10 mouse cellular contexts compared by ENCODE assay signal in the genomic region with DNA sequence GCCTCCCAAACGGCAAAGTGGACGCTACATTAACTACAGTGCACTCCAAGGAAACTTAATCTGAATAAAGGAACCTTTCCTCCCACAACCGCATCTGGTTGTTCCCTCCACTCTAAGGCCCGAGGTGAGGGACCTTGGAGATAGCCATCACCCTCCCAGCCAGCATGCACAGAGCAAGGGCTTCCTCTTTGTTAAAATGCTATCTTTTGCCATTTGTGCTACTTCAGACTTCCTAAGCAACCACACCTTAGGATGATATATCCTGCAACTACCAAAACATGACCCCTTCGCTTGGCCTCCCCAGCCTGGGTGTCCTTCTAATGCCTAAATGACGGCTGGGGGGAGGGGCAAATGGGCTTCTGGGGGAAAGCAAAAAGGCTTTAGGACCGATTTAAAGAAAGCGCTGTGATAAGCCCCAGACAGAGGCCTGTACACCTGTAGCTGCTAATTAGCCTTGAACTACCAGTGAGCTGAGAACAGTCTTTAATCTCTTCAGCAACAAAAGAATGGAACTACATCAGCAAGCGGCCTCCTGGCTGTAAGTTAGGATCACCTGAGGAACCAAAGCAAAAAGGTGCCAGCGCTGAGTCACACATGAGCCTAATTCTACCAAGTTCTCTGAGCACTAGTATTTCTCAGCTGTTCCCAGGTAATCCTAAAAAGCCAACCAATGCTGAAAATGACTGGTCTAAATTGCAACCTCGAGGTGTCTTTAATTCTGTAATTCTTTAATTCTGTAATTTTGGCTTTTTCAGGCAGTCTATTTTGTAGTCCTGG. TPM values are rescaled to one million over a fixed set of nuclear protein-coding genes. Genes with fewer than 3 reads are reported as not detected.
DNase-seq lines count a peak whose midpoint lies in the region; ATAC-seq lines count a peak whose summit lies in the region.
"Had no signal": no experiment of that assay in that cellular context is flagged by ENCODE, and none has a peak within 500 bp of the region (broad histone marks: within the 10 kb centered on the region; RNA-seq: fewer than 3 reads in every experiment).

No protein-coding gene starts in this region.

- H3K27ac ChIP-seq in kidney, embryonic 16.5 days (ENCODE audit: low read length) = peak overlapping the region; percentile 0
- H3K27ac ChIP-seq in intestine, embryonic 15.5 days = no peak overlapping the region
- H3K27ac ChIP-seq: forebrain, embryonic 15.5 days had no signal

- 44% methylated on average over 11 of the region's 11 CpGs for WGBS in kidney, embryonic 16.5 days
- WGBS in intestine, embryonic 15.5 days = 57% methylated on average over 11 of the region's 11 CpGs

- no peak overlapping the region for H3K9ac ChIP-seq in kidney, embryonic 16.5 days (replicated peaks; ENCODE audit: low read length)
- no peak overlapping the region for H3K9ac ChIP-seq in intestine, embryonic 15.5 days
- H3K9ac ChIP-seq: forebrain, embryonic 15.5 days had no signal

- peak overlapping the region; percentile 0; the same call in 1 of the 2 replicates for H3K4me2 ChIP-seq in kidney, embryonic 16.5 days (replicated peaks; ENCODE audit: low read depth, low read length)
- H3K4me2 ChIP-seq in intestine, embryonic 15.5 days (replicated peaks) = 0 out of 2 replicates have a peak overlapping the region, but pooled peaks have one; percentile 22
- H3K4me2 ChIP-seq: forebrain, embryonic 15.5 days had no signal

- H3K9me3 ChIP-seq in erythroblast, embryonic 14.5 days (ENCODE audit: control insufficient read depth, low read length) = peaks cover 20% of the 10 kb centered on the region
- H3K9me3 ChIP-seq in kidney, embryonic 16.5 days (ENCODE audit: low read length) = no peaks in the 10 kb centered on the region
- H3K9me3 ChIP-seq in intestine, embryonic 15.5 days = no peaks in the 10 kb centered on the region
- H3K9me3 ChIP-seq: forebrain, embryonic 15.5 days had no signal

- H3K4me1 ChIP-seq in erythroblast, embryonic 14.5 days (ENCODE audit: control insufficient read depth) = peaks cover 75% of the 10 kb centered on the region
- H3K4me1 ChIP-seq in kidney, embryonic 16.5 days (ENCODE audit: insufficient read depth, low read length) = peaks cover 62% of the 10 kb centered on the region
- peaks cover 44% of the 10 kb centered on the region for H3K4me1 ChIP-seq in intestine, embryonic 15.5 days (replicated peaks)

- peaks cover 6% of the 10 kb centered on the region; the same call in 1 of the 2 replicates for H3K27me3 ChIP-seq in erythroblast, embryonic 14.5 days (ENCODE audit: control insufficient read depth)
- no peaks in the 10 kb centered on the region for H3K27me3 ChIP-seq in kidney, embryonic 16.5 days (ENCODE audit: insufficient read depth, low read length)
- no peaks in the 10 kb centered on the region for H3K27me3 ChIP-seq in intestine, embryonic 15.5 days (replicated peaks)

- no peak for ATAC-seq in erythroblast, adult 5-6 weeks (replicated peaks; ENCODE audit: low FRiP score, poor library complexity, severe bottlenecking)
- no peak for ATAC-seq in kidney, embryonic 16.5 days (ENCODE audit: low FRiP score, low TSS enrichment)
- no peak for ATAC-seq in intestine, embryonic 15.5 days
- ATAC-seq: forebrain, embryonic 15.5 days had no signal

- H3K36me3 ChIP-seq in erythroblast, embryonic 14.5 days (ENCODE audit: control insufficient read depth) = peaks cover 89% of the 10 kb centered on the region
- peaks cover 11% of the 10 kb centered on the region for H3K36me3 ChIP-seq in kidney, embryonic 16.5 days (ENCODE audit: insufficient read depth, low read length)
- H3K36me3 ChIP-seq in intestine, embryonic 15.5 days = peaks cover 4% of the 10 kb centered on the region; the same call in 1 of the 2 replicates
- H3K36me3 ChIP-seq: forebrain, embryonic 15.5 days had no signal

- H3K4me3 ChIP-seq in erythroblast, embryonic 14.5 days (replicated peaks) = peak overlapping the region; percentile 90
- H3K4me3 ChIP-seq in kidney, embryonic 16.5 days (ENCODE audit: low read length) = no peak overlapping the region
- H3K4me3 ChIP-seq in intestine, embryonic 15.5 days (replicated peaks) = no peak overlapping the region
- H3K4me3 ChIP-seq: forebrain, embryonic 15.5 days had no signal

- no peak for DNase-seq in kidney, postnatal 25 days
- DNase-seq in 416B (ENCODE audit: low read depth) = peak; percentile 73
- DNase-seq in layer of hippocampus, postnatal 14 days (ENCODE audit: low spot score in 2 of 2) = no peak
- no peak for DNase-seq in frontal cortex, adult 2 months (ENCODE audit: extremely low spot score in 1 of 2, low spot score in 1 of 2)
- DNase-seq: cerebellum, postnatal 14 days had no signal

RNA-seq across cellular contexts. Expression of gene Foxo3, which starts 4.9 kb away (rescaled TPM):
- 14.6 and 19.0 TPM in 2 replicates for polyA plus RNA-seq in erythroblast, embryonic 14.5 days (2012)
- 160 and 187 TPM in 2 replicates for total RNA-seq in erythroblast, adult 5-6 weeks (2015; ENCODE audit: low replicate concordance)
- 378 and 459 TPM in 2 replicates for total RNA-seq in erythroblast, adult 5-6 weeks (2017; ENCODE audit: low replicate concordance)
- 5.9 and 6.3 TPM in 2 replicates for polyA plus RNA-seq in kidney, embryonic 16.5 days (2015; fragmentation: Nextera tagmentation; extraction: Ambion mirVana)
- polyA plus RNA-seq in intestine, embryonic 15.5 days (2015; fragmentation: Nextera tagmentation; extraction: Ambion mirVana) = 6.4 and 7.6 TPM in 2 replicates
- 10 to 100 TPM; 40.1 to 41.1 TPM for total RNA-seq in layer of hippocampus, postnatal 14 days (2021)
- 24.9 and 28.3 TPM in 2 replicates for polyA plus RNA-seq in frontal cortex, adult 2 months (2012; rRNA removed)
